Mouse (Mus musculus): ENCODE data around the gene Rps25.

- TF ChIP-seq CTCF (IDR thresholded peaks at IDR 0.05; ENCODE audit: borderline replicate concordance, extremely low read depth, insufficient read depth, insufficient read length) (no peak), POLR2A (IDR thresholded peaks at IDR 0.05; ENCODE audit: borderline replicate concordance, extremely low read depth, insufficient read depth, insufficient read length, poor library complexity, severe bottlenecking) (no peak)
Observed at GRCm38 (mm10) chr9:44412781-44413180, 5.8 kb downstream of the Rps25 start.

Data from brain, embryonic 14.5 days (tissue).